Mouse (Mus musculus): ENCODE measurements around the gene Olfr828. TPM values are rescaled to one million over a fixed set of nuclear protein-coding genes. Genes with fewer than 3 reads are reported as not detected.

The Olfr828 gene
- polyA plus RNA-seq (2015; fragmentation: Nextera tagmentation; extraction: Ambion mirVana), result not detected in 2 replicates

DNA sequence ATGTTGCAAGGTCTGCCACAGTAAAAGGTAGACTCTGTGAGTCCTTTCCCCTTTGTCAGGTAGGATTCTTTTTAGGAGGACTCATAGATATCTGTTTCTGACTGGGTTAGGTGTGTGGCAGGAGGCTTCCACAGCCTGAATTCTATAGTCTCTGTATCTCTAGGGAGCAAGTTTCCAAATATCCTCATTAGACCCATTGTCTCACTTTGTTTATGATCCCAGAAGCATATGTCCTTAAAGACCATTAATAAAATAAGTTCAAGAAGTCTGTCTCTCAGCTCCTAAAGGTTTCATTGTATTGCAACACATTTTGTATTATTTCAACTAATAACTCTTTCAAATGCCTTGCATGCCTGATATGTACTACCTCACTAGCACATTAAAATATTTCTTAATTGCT lies at the start of gene Olfr828:
Gene Olfr828 (minus strand): TSS at position 101 of the 400 bp plus-strand sequence.
- H3K9me3 ChIP-seq, result no peaks in the 10 kb centered on the region
- H3K9ac ChIP-seq, result no peak within 1 kb of the TSS

DNA sequence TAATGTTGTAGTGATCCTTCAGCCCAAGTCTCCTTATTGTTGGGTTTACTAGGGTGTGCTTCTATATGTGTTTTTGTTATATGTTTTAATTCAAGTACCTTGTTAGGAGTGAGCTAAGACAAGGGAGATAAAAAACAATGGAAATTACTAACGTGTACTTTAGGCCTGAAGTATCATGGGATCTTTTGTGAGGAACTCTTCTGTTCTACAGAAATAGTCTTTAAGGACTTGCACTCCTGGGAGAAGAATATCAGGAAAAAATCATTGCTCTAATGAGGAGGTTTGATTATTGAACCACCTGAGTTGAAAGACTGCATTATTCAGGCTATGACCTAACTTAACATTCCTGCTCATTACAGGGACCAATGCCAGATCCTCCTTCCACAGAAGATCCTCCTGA lies 35.3 kb upstream of the Olfr828 start, which contains the start of gene Olfr829:
Gene Olfr829 (plus strand): TSS at position 301 of the 400 bp plus-strand sequence.
- Histone ChIP-seq H3K9me3 (no peaks in the 10 kb centered on the region), H3K27me3 (no peaks in the 10 kb centered on the region), H3K4me3 (no peak within 1 kb of the TSS), H3K9ac (no peak within 1 kb of the TSS), H3K36me3 (no peaks in the 10 kb centered on the region), H3K4me1 (replicated peaks) (no peaks in the 10 kb centered on the region), H3K4me2 (no peak within 1 kb of the TSS), H3K27ac (no peak within 1 kb of the TSS)
- WGBS, result 82% methylated on average over 1 of the region's 1 CpGs
- ATAC-seq (ENCODE audit: low FRiP score), result no peak

More for the DNA sequence above, at the start of gene Olfr828:
- Histone ChIP-seq H3K27me3 (no peaks in the 10 kb centered on the region), H3K36me3 (no peaks in the 10 kb centered on the region), H3K27ac (no peak within 1 kb of the TSS), H3K4me2 (no peak within 1 kb of the TSS), H3K4me3 (no peak within 1 kb of the TSS), H3K4me1 (replicated peaks) (no peaks in the 10 kb centered on the region)
- ATAC-seq (ENCODE audit: low FRiP score), result no peak

DNA sequence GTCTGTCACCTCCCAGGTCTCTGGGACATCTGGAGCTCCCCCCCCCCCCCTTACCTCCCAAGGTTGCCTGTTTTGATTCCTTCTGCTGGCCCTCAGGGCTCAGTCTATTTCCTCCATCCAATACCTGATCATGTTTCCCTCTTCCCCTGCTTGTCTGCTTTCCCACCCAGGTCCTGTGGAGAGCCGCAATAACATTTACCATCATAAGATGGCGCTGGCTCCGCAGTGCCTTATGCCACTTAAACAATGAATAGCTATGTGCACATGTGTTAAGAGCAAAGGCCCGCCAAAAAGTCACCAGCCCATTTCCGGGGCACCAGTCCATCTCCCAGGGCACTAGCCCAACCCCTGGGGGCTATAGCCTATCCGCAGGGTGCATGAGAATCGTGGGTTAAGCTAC lies 34.0 kb downstream of the Olfr828 start:
- no peak overlapping the region for H3K4me3 ChIP-seq
- no peak for ATAC-seq (ENCODE audit: low FRiP score)
- WGBS, result 58% methylated on average over 7 of the region's 7 CpGs

DNA sequence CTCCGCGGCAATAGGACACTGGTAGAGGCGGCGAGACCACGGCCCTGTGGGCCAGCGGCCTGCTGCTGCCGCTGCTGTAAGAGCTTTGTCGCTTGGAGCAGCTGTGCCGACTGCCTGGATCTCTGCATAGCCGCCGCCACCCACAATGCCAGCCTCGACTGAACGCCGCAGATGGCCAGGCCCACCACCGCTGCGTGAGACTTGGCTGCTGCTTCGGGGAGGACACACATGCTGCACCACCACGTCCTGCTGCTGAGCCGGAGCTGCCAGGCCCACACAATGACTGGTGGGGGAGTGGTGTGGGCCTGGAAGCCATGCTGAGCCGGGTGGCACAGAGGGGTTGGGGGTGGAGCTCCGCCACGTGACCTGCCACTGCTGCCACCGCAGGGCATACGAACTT lies 39.9 kb downstream of the Olfr828 start:
- peak overlapping the region; percentile 19 for H3K4me2 ChIP-seq

More for the DNA sequence above, 34.0 kb downstream of the Olfr828 start:
- no peak overlapping the region for H3K27ac ChIP-seq
- no peak overlapping the region for H3K4me2 ChIP-seq
- no peaks in the 10 kb centered on the region for H3K27me3 ChIP-seq
- H3K9me3 ChIP-seq, result no peaks in the 10 kb centered on the region
- no peaks in the 10 kb centered on the region for H3K36me3 ChIP-seq
- no peaks in the 10 kb centered on the region for H3K4me1 ChIP-seq (replicated peaks)
- H3K9ac ChIP-seq, result no peak overlapping the region

DNA sequence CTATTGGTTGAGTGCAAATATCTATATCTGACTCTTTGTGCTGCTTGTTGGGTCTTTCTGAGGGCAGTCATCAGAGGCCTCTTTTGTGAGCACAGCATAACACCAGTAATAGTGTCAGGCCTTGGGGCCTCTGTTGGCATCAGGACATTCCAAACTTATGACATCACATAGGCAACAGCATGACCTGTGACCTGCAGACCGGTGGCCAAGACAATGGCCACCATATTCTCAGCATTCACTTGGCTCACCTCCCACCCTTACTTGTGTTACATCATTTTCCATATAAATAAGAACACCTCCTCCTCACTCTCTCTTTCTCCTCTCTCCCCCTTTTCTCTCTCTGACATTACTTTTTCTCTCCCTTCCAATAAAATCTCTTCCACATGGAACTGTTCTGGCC lies 40.3 kb downstream of the Olfr828 start:
- WGBS, result 60% methylated on average over 1 of the region's 1 CpGs
- Histone ChIP-seq H3K27me3 (no peaks in the 10 kb centered on the region), H3K4me1 (replicated peaks) (no peaks in the 10 kb centered on the region), H3K9me3 (no peaks in the 10 kb centered on the region), H3K4me3 (no peak overlapping the region), H3K27ac (no peak overlapping the region), H3K9ac (no peak overlapping the region), H3K36me3 (no peaks in the 10 kb centered on the region), H3K4me2 (peak overlapping the region; percentile 19; the same call in 1 of the 2 replicates)
- no peak; the same call in 1 of the 2 replicates for ATAC-seq (ENCODE audit: low FRiP score)

More for the DNA sequence above, 39.9 kb downstream of the Olfr828 start:
- peak; percentile 78 for ATAC-seq (ENCODE audit: low FRiP score)
- H3K36me3 ChIP-seq, result no peaks in the 10 kb centered on the region
- no peaks in the 10 kb centered on the region for H3K9me3 ChIP-seq
- H3K9ac ChIP-seq, result no peak overlapping the region
- H3K4me1 ChIP-seq (replicated peaks), result no peaks in the 10 kb centered on the region
- no peak overlapping the region for H3K4me3 ChIP-seq
- no peaks in the 10 kb centered on the region for H3K27me3 ChIP-seq
- 71% methylated on average over 24 of the region's 24 CpGs for WGBS
- H3K27ac ChIP-seq, result no peak overlapping the region

Other genes starting within 250 kb of the Olfr828 start
- gene Muc16, start 145.0 kb downstream of the Olfr828 start, polyA plus RNA-seq (2015; fragmentation: Nextera tagmentation; extraction: Ambion mirVana), result not detected in 2 replicates
- not detected in 2 replicates for gene Olfr24, start 55.5 kb downstream of the Olfr828 start, polyA plus RNA-seq (2015; fragmentation: Nextera tagmentation; extraction: Ambion mirVana)
- gene Olfr829, start 35.4 kb upstream of the Olfr828 start, polyA plus RNA-seq (2015; fragmentation: Nextera tagmentation; extraction: Ambion mirVana), result not detected in 2 replicates
- not detected in 2 replicates for gene Olfr830, start 55.2 kb upstream of the Olfr828 start, polyA plus RNA-seq (2015; fragmentation: Nextera tagmentation; extraction: Ambion mirVana)
- gene Olfr832, start 117.6 kb upstream of the Olfr828 start, polyA plus RNA-seq (2015; fragmentation: Nextera tagmentation; extraction: Ambion mirVana), result not detected in 2 replicates
- not detected in 2 replicates for gene Olfr834, start 168.5 kb upstream of the Olfr828 start, polyA plus RNA-seq (2015; fragmentation: Nextera tagmentation; extraction: Ambion mirVana)
- not detected in 2 replicates for gene Olfr835, start 213.2 kb upstream of the Olfr828 start, polyA plus RNA-seq (2015; fragmentation: Nextera tagmentation; extraction: Ambion mirVana)

Data from hindbrain, embryonic 13.5 days (tissue).